25 mouse cellular contexts compared by ENCODE assay signal in genomic region chr1:187369049-187369448, GRCm38 (mm10).
A peak's percentile ranks its signal among the peaks of the same experiment; 100 is the strongest.
DNase-seq lines count a peak whose midpoint lies in the region; ATAC-seq and TF ChIP-seq lines count a peak whose summit lies in the region.
"Had no signal": no experiment of that assay in that cellular context is flagged by ENCODE, and none has a peak within 500 bp of the region (broad histone marks: within the 10 kb centered on the region; RNA-seq: fewer than 3 reads in every experiment).

No protein-coding gene starts in this region.

- peak; percentile 23 to 31 for DNase-seq in spleen, postnatal 36 days (ENCODE audit: low spot score in 2 of 2)
- no peak for DNase-seq in spleen, postnatal 10 days (ENCODE audit: low spot score in 2 of 2)
- DNase-seq in MEL (ENCODE audit: low read depth, low spot score) = peak; percentile 28
- DNase-seq in adrenal gland, postnatal 10 days = no peak
- DNase-seq: adrenal gland, adult 2 months; adrenal gland, postnatal 25 days; cerebellum, adult 18-20 months; cerebellum, adult 9-10 months; cerebellum, postnatal 14 days; gastrocnemius, adult 2 months; gastrocnemius, postnatal 14 days; heart, adult 11 months; heart, postnatal 36 days had no signal

- no peak overlapping the region for H3K4me2 ChIP-seq in midbrain, embryonic 15.5 days
- H3K4me2 ChIP-seq: forebrain, embryonic 13.5 days; heart, embryonic 11.5 days; hindbrain, embryonic 13.5 days had no signal

- H3K27me3 ChIP-seq in MEL (ENCODE audit: control insufficient read depth in 1 of 2, insufficient read depth in 2 of 2, low read length in 2 of 2) = no peaks in the 10 kb centered on the region
- no peaks in the 10 kb centered on the region for H3K27me3 ChIP-seq in midbrain, embryonic 15.5 days (replicated peaks)
- H3K27me3 ChIP-seq: CH12.LX; forebrain, embryonic 13.5 days; hindbrain, embryonic 13.5 days had no signal

- no peak for TF ChIP-seq EP300 in MEL (IDR thresholded peaks at IDR 0.05; ENCODE audit: low read depth in 1 of 2, low read length in 2 of 2)

- no peaks in the 10 kb centered on the region for H3K36me3 ChIP-seq in MEL (ENCODE audit: control insufficient read depth in 1 of 2, insufficient read depth in 2 of 2, low read length in 2 of 2)
- no peaks in the 10 kb centered on the region for H3K36me3 ChIP-seq in midbrain, embryonic 15.5 days (replicated peaks)
- H3K36me3 ChIP-seq: forebrain, embryonic 10.5 days; G1E; hindbrain, embryonic 10.5 days; hindbrain, embryonic 13.5 days had no signal

- peak; percentile 75 for ATAC-seq in neutrophil, adult 5-6 weeks (ENCODE audit: extremely low read depth, insufficient number of reproducible peaks, low FRiP score, poor library complexity, severe bottlenecking)
- no peak for ATAC-seq in cerebellum, adult (ENCODE audit: insufficient number of reproducible peaks, low FRiP score, low TSS enrichment)
- no peak for ATAC-seq in midbrain, embryonic 15.5 days (replicated peaks)
- ATAC-seq: forebrain, embryonic 13.5 days; forebrain, embryonic 16.5 days; hindbrain, postnatal 0 days had no signal

- no peak for TF ChIP-seq RAD21 in MEL (IDR thresholded peaks at IDR 0.05; ENCODE audit: low read depth, low read length)

- no peak for TF ChIP-seq CTCF in MEL (IDR thresholded peaks at IDR 0.05 in 2 of 3, conservative IDR thresholded peaks at IDR 0.05 in 1 of 3; ENCODE audit: control insufficient read depth in 1 of 3, insufficient read depth in 1 of 3, low read depth in 2 of 3, low read length in 3 of 3, poor library complexity in 1 of 3, severe bottlenecking in 1 of 3)

- no peak overlapping the region for H3K9ac ChIP-seq in MEL (ENCODE audit: control insufficient read depth, low read depth, low read length, poor library complexity, severe bottlenecking)
- no peak overlapping the region for H3K9ac ChIP-seq in midbrain, embryonic 15.5 days
- H3K9ac ChIP-seq: forebrain, embryonic 13.5 days; hindbrain, embryonic 13.5 days had no signal

- WGBS in midbrain, embryonic 15.5 days = 82% methylated on average over 2 of the region's 2 CpGs

- no peak overlapping the region for H3K4me3 ChIP-seq in MEL (ENCODE audit: control insufficient read depth in 1 of 2, insufficient read depth in 1 of 2, low read depth in 2 of 2, low read length in 2 of 2)
- no peak overlapping the region for H3K4me3 ChIP-seq in midbrain, embryonic 15.5 days
- H3K4me3 ChIP-seq: forebrain, embryonic 10.5 days; forebrain, embryonic 13.5 days; gastrocnemius, adult 2 months; hindbrain, embryonic 10.5 days; hindbrain, embryonic 13.5 days had no signal

- H3K27ac ChIP-seq in MEL (ENCODE audit: control insufficient read depth, low read depth, low read length) = no peak overlapping the region
- no peak overlapping the region for H3K27ac ChIP-seq in midbrain, embryonic 15.5 days
- H3K27ac ChIP-seq: forebrain, embryonic 10.5 days; forebrain, embryonic 13.5 days; gastrocnemius, adult 2 months; hindbrain, embryonic 10.5 days; hindbrain, embryonic 13.5 days; hindbrain, postnatal 0 days had no signal

- no peak for TF ChIP-seq POLR2A in MEL (IDR thresholded peaks at IDR 0.05; ENCODE audit: control insufficient read depth in 1 of 2, insufficient read depth in 1 of 2, low read depth in 1 of 2, low read length in 2 of 2, poor library complexity in 1 of 2)

- H3K9me3 ChIP-seq in MEL (replicated peaks; ENCODE audit: insufficient read depth, low read length) = no peaks in the 10 kb centered on the region
- H3K9me3 ChIP-seq in midbrain, embryonic 15.5 days = no peaks in the 10 kb centered on the region
- H3K9me3 ChIP-seq: forebrain, embryonic 10.5 days; forebrain, embryonic 13.5 days; hindbrain, embryonic 10.5 days; hindbrain, embryonic 13.5 days had no signal

- no peaks in the 10 kb centered on the region for H3K79me2 ChIP-seq in MEL (ENCODE audit: control insufficient read depth, insufficient read depth, low read length, poor library complexity)

- H3K4me1 ChIP-seq in MEL (ENCODE audit: control insufficient read depth in 1 of 2, insufficient read depth in 2 of 2, low read length in 2 of 2) = no peaks in the 10 kb centered on the region
- H3K4me1 ChIP-seq in midbrain, embryonic 15.5 days = no peaks in the 10 kb centered on the region
- H3K4me1 ChIP-seq: forebrain, embryonic 13.5 days; hindbrain, embryonic 10.5 days had no signal

TF ChIP-seq in MEL, 35 proteins besides CTCF, POLR2A, EP300 and RAD21:
- no peak for TF ChIP-seq HCFC1 (IDR thresholded peaks at IDR 0.05; ENCODE audit: low read depth, low read length)
- no peak for TF ChIP-seq TAL1 (IDR thresholded peaks at IDR 0.05; ENCODE audit: low read length)
TF ChIP-seq in MEL: peak in this region for 0.

Comparison
In these comparisons a context has a peak if more than half of its experiments do, and no peak if none do; other contexts are left out.
1. DNase-seq: peak in spleen, postnatal 36 days (2 of 2) and MEL (single experiment); none in spleen, postnatal 10 days (0 of 2) and adrenal gland, postnatal 10 days (single experiment).